In the genomic region with DNA sequence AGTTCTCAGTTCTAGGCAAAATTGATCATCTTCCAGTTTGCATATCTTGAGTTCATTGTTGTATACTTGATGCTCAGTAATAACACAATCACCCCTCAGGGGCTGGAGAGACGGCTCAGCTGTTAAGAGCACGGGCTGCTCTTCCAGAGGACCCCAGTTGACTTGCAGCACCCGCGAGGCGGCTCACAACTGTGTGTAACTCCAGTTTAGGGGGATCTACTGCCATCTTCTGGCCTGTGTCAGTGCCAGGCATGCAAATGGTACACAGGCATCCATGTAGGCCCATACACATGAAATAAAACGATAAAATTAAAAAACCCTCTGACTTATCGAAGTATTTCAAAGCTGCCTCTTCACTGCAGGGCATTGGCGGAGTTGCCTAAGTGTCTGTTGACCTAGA, we compare ENCODE assay signal across 22 mouse cellular contexts.
DNase-seq lines count a peak whose midpoint lies in the region; ATAC-seq and TF ChIP-seq lines count a peak whose summit lies in the region.
"Had no signal": no experiment of that assay in that cellular context is flagged by ENCODE, and none has a peak within 500 bp of the region (broad histone marks: within the 10 kb centered on the region; RNA-seq: fewer than 3 reads in every experiment).

No protein-coding gene starts in this region.

- no peak for ATAC-seq in liver, postnatal 0 days
- ATAC-seq: midbrain, embryonic 16.5 days had no signal

- in situ Hi-C loops in ES-E14 (cut with MboI; ENCODE audit: low sequenced_read_pairs in 2 of 2, unreplicated experiment in 2 of 2) = no loop called here

- H3K4me2 ChIP-seq in liver, postnatal 0 days (ENCODE audit: low read depth, low read length) = no peak overlapping the region
- H3K4me2 ChIP-seq: embryonic facial prominence, embryonic 15.5 days; forebrain, embryonic 12.5 days; hindbrain, embryonic 12.5 days had no signal

- H3K27ac ChIP-seq in ES-E14 (ENCODE audit: insufficient read depth, low read depth, low read length, poor library complexity, severe bottlenecking) = no peak overlapping the region
- peak overlapping the region; percentile 42; the same call in 1 of the 2 replicates for H3K27ac ChIP-seq in limb, embryonic 10.5 days
- no peak overlapping the region for H3K27ac ChIP-seq in liver, postnatal 0 days (ENCODE audit: low read depth)
- H3K27ac ChIP-seq: forebrain, embryonic 12.5 days; liver, embryonic 14.5 days had no signal

- H3K9me3 ChIP-seq in ES-E14 (ENCODE audit: control insufficient read depth, insufficient read depth, low read depth, low read length) = no peaks in the 10 kb centered on the region
- peaks cover 2% of the 10 kb centered on the region; the same call in 1 of the 2 replicates for H3K9me3 ChIP-seq in limb, embryonic 10.5 days (replicated peaks)
- no peaks in the 10 kb centered on the region for H3K9me3 ChIP-seq in liver, postnatal 0 days (ENCODE audit: low read length)
- H3K9me3 ChIP-seq: embryonic facial prominence, embryonic 15.5 days; forebrain, embryonic 12.5 days; hindbrain, embryonic 12.5 days had no signal

- no peaks in the 10 kb centered on the region for H3K4me1 ChIP-seq in ES-E14 (ENCODE audit: control insufficient read depth in 2 of 2, insufficient read depth in 2 of 2, low read length in 2 of 2, poor library complexity in 1 of 2)
- peaks cover 20% of the 10 kb centered on the region for H3K4me1 ChIP-seq in limb, embryonic 10.5 days
- H3K4me1 ChIP-seq in liver, postnatal 0 days (ENCODE audit: insufficient read depth) = no peaks in the 10 kb centered on the region
- H3K4me1 ChIP-seq: forebrain, embryonic 12.5 days; hindbrain, embryonic 12.5 days; megakaryocyte, embryonic 14.5 days had no signal

- no peaks in the 10 kb centered on the region for H3K36me3 ChIP-seq in ES-E14 (ENCODE audit: control insufficient read depth, insufficient read depth, low read length, poor library complexity, severe bottlenecking)
- no peaks in the 10 kb centered on the region for H3K36me3 ChIP-seq in limb, embryonic 10.5 days
- H3K36me3 ChIP-seq in liver, postnatal 0 days (replicated peaks; ENCODE audit: insufficient read depth, low read length) = no peaks in the 10 kb centered on the region
- H3K36me3 ChIP-seq: embryonic facial prominence, embryonic 15.5 days; forebrain, embryonic 12.5 days; hindbrain, embryonic 12.5 days had no signal

- no peak for TF ChIP-seq CTCF in liver, postnatal 0 days (IDR thresholded peaks at IDR 0.05; ENCODE audit: low read depth)

- TF ChIP-seq EP300 in liver, postnatal 0 days (IDR thresholded peaks at IDR 0.05; ENCODE audit: low read depth) = no peak

- peak; percentile 59 for DNase-seq in heart, adult 11 months
- DNase-seq in heart, adult 9 months (ENCODE audit: low spot score in 2 of 2) = no peak
- DNase-seq in 3134 (ENCODE audit: extremely low read depth, insufficient read length, low spot score) = peak; percentile 3
- DNase-seq in ES-E14 (ENCODE audit: low read depth, low spot score) = peak; percentile 11
- DNase-seq in limb, embryonic 10.5 days (ENCODE audit: low spot score) = no peak
- no peak for DNase-seq in adrenal gland, adult 2 months
- no peak for DNase-seq in ovary, postnatal 14 days (ENCODE audit: low spot score)
- no peak for DNase-seq in liver, postnatal 0 days
- DNase-seq: B cell, adult 2 months; cerebellum, adult 9-11 months; gastrocnemius, postnatal 36 days; kidney, adult 18-20 months; kidney, postnatal 14 days; lung, postnatal 10 days; right cerebral cortex, adult 18-20 months; thymus, adult 2 months had no signal

- no peaks in the 10 kb centered on the region for H3K27me3 ChIP-seq in limb, embryonic 10.5 days (ENCODE audit: low read depth, poor library complexity, severe bottlenecking)
- no peaks in the 10 kb centered on the region for H3K27me3 ChIP-seq in liver, postnatal 0 days (ENCODE audit: insufficient read depth, low read length)
- H3K27me3 ChIP-seq: embryonic facial prominence, embryonic 15.5 days; forebrain, embryonic 12.5 days; hindbrain, embryonic 12.5 days had no signal

- H3K9ac ChIP-seq in ES-E14 (ENCODE audit: insufficient read depth, low read depth, low read length, poor library complexity, severe bottlenecking) = no peak overlapping the region; the same call in 1 of the 2 replicates
- no peak overlapping the region for H3K9ac ChIP-seq in liver, postnatal 0 days (replicated peaks)
- H3K9ac ChIP-seq: embryonic facial prominence, embryonic 15.5 days; forebrain, embryonic 12.5 days; hindbrain, embryonic 12.5 days; liver, embryonic 14.5 days had no signal

- WGBS in limb, embryonic 10.5 days = 88% methylated on average over 8 of the region's 8 CpGs
- WGBS in liver, postnatal 0 days (ENCODE audit: insufficient replicate concordance) = 84% methylated on average over 8 of the region's 8 CpGs

- no peak overlapping the region for H3K4me3 ChIP-seq in ES-E14 (ENCODE audit: insufficient read depth in 1 of 2, low read depth in 1 of 2, low read length in 2 of 2, poor library complexity in 1 of 2, severe bottlenecking in 1 of 2)
- H3K4me3 ChIP-seq in limb, embryonic 10.5 days = no peak overlapping the region
- no peak overlapping the region for H3K4me3 ChIP-seq in liver, postnatal 0 days (ENCODE audit: low read depth, low read length)
- H3K4me3 ChIP-seq: embryonic facial prominence, embryonic 15.5 days; forebrain, embryonic 12.5 days; hindbrain, embryonic 12.5 days; megakaryocyte, embryonic 14.5 days had no signal

TF ChIP-seq in ES-E14, 5 proteins besides CTCF, POLR2A, EP300 and RAD21:
- TF ChIP-seq ZNF384 (IDR thresholded peaks at IDR 0.05; ENCODE audit: low read depth, low read length) (0 out of 2 replicates have a peak, but pooled peaks have one; percentile 14), CHD2 (IDR thresholded peaks at IDR 0.05; ENCODE audit: low read depth, low read length) (no peak)
TF ChIP-seq in ES-E14: peak in this region for 1.

Comparison
In these comparisons a context has a peak if more than half of its experiments do, and no peak if none do; other contexts are left out.
1. DNase-seq: peak in heart, adult 11 months (single experiment), 3134 (single experiment) and ES-E14 (single experiment); none in heart, adult 9 months (0 of 2), limb, embryonic 10.5 days (single experiment), adrenal gland, adult 2 months (single experiment), ovary, postnatal 14 days (single experiment) and liver, postnatal 0 days (single experiment).